Mouse (Mus musculus): Measurements from ENCODE around the gene Snx8. TPM values are rescaled to one million over a fixed set of nuclear protein-coding genes. Genes with fewer than 3 reads are reported as not detected.

Gene Snx8
- total and polyA plus RNA-seq, 2 experiments, result 11.2 to 12.5 TPM

GRCm38 (mm10) chr5:140321756-140322575 is 67.1 kb downstream of the Snx8 start:
- Histone ChIP-seq H3K4me1 (ENCODE audit: control insufficient read depth, insufficient read depth, low read length) (peaks cover 7% of the 10 kb centered on the region; the same call in 1 of the 2 replicates), H3K79me2 (ENCODE audit: control insufficient read depth, insufficient read depth, low read length) (peaks cover 10% of the 10 kb centered on the region; the same call in 1 of the 2 replicates), H3K27me3 (ENCODE audit: control insufficient read depth, insufficient read depth, low read length) (no peaks in the 10 kb centered on the region), H3K27ac (replicated peaks; ENCODE audit: insufficient read depth, low read depth, low read length) (peak overlapping the region; percentile 68), H3K9ac (ENCODE audit: low read depth, low read length) (peak overlapping the region; percentile 74), H3K4me3 (ENCODE audit: insufficient read depth, low read depth, low read length) (peak overlapping the region; percentile 88), H3K36me3 (ENCODE audit: control insufficient read depth, insufficient read depth, low read length) (no peaks in the 10 kb centered on the region)
- WGBS, result under 1% methylated on average over 17 of the region's 17 CpGs
- peak; percentile 56 for DNase-seq (ENCODE audit: extremely low read depth, low read depth, low spot score)
- TF ChIP-seq POLR2A (IDR thresholded peaks at IDR 0.05; ENCODE audit: extremely low read depth, insufficient read depth, low read length) (no peak), CTCF (IDR thresholded peaks at IDR 0.05; ENCODE audit: low read depth, low read length) (0 out of 2 replicates have a peak, but pooled peaks have one; percentile 4)

DNA sequence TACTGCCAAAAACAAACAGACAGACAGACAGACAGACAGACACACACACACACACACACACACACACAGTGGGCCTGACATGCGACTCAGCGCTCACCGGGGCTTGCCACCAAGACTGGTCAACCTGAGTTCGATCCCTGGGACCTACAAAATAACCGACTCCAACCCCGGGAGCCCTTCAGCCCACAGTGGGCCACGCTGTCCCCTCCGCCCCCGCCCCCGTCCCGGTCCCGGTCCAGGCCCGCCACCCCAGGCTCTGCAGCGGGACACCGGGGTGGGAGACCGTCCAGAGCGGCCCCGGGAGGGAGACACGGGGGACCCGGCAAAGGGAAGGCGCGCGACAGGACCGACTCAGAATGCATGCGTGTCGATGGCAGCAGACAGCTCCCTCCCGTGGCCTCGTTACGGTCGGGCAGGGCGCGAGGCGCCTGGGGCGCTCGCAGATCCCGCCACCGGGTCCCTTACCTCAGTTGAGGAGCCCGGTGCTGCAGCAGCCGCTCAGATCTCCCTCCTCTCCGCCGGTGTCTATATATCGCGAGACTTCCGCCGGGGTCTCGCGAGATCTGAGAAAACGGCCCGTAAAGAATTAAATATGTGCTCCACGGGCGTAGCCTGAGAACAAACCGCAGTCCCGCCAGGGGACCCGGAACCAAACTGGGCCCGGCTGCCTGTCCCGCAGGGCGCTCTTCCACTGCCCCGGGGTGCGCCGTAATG is 67.9 kb downstream of the Snx8 start, which contains the start of the genes Mad1l1 and Nudt1:
Mad1l1 (minus strand) TSS at position 511 of the 714 bp plus-strand sequence.
Nudt1 (plus strand) TSS at position 615 of the 714 bp plus-strand sequence.
- TF ChIP-seq POLR2A (IDR thresholded peaks at IDR 0.05; ENCODE audit: extremely low read depth, insufficient read depth, low read length), result 0 out of 2 replicates have a peak, but pooled peaks have one; percentile 36
- peak; percentile 7; the same call in 1 of the 2 replicates for TF ChIP-seq CTCF (IDR thresholded peaks at IDR 0.05; ENCODE audit: low read depth, low read length)
- H3K4me1 ChIP-seq (ENCODE audit: control insufficient read depth, insufficient read depth, low read length), result peaks cover 7% of the 10 kb centered on the region; the same call in 1 of the 2 replicates
- peak; percentile 85 for DNase-seq (ENCODE audit: extremely low read depth, low read depth, low spot score)
- peak within 1 kb of the TSS; percentile 68 for H3K27ac ChIP-seq (replicated peaks; ENCODE audit: insufficient read depth, low read depth, low read length)
- peak within 1 kb of the TSS; percentile 88 for H3K4me3 ChIP-seq (ENCODE audit: insufficient read depth, low read depth, low read length)
- WGBS, result 1% methylated on average over 60 of the region's 60 CpGs
- H3K79me2 ChIP-seq (ENCODE audit: control insufficient read depth, insufficient read depth, low read length), result peaks cover 10% of the 10 kb centered on the region; the same call in 1 of the 2 replicates
- H3K27me3 ChIP-seq (ENCODE audit: control insufficient read depth, insufficient read depth, low read length), result no peaks in the 10 kb centered on the region
- no peaks in the 10 kb centered on the region for H3K36me3 ChIP-seq (ENCODE audit: control insufficient read depth, insufficient read depth, low read length)
- peak within 1 kb of the TSS; percentile 91 for H3K9ac ChIP-seq (ENCODE audit: low read depth, low read length)

DNA sequence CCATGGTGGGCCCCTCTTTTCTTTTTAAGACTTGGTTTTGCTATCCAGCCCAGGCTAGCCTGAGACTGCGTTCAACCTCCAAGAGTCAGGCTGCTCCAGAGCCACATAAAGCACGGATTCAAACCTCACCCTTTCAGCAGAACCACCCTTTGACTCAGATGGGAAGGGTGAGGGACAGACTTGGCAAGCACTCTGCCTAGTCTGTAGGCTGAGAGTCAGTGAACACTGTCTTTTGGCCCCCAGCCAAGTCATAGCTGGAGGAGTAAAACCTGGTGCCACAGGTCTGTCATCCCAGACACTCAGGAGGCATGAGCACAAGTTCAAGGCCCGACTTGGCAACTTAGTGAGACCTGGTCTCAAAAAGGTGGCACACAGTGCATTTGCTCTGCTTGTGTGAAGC is 72.3 kb downstream of the Snx8 start:
- Histone ChIP-seq H3K4me3 (ENCODE audit: insufficient read depth, low read depth, low read length) (no peak overlapping the region), H3K79me2 (ENCODE audit: control insufficient read depth, insufficient read depth, low read length) (peaks cover 10% of the 10 kb centered on the region; the same call in 1 of the 2 replicates), H3K27ac (replicated peaks; ENCODE audit: insufficient read depth, low read depth, low read length) (no peak overlapping the region), H3K4me1 (ENCODE audit: control insufficient read depth, insufficient read depth, low read length) (peaks cover 7% of the 10 kb centered on the region; the same call in 1 of the 2 replicates), H3K9ac (ENCODE audit: low read depth, low read length) (no peak overlapping the region), H3K36me3 (ENCODE audit: control insufficient read depth, insufficient read depth, low read length) (peaks cover 3% of the 10 kb centered on the region; the same call in 1 of the 2 replicates), H3K27me3 (ENCODE audit: control insufficient read depth, insufficient read depth, low read length) (no peaks in the 10 kb centered on the region)
- TF ChIP-seq CTCF (IDR thresholded peaks at IDR 0.05; ENCODE audit: low read depth, low read length) (no peak), POLR2A (IDR thresholded peaks at IDR 0.05; ENCODE audit: extremely low read depth, insufficient read depth, low read length) (no peak)
- 73% methylated on average over 3 of the region's 3 CpGs for WGBS
- DNase-seq (ENCODE audit: extremely low read depth, low read depth, low spot score), result no peak

- WGBS, result 95% methylated on average over 14 of the region's 14 CpGs
- peaks cover 1% of the 10 kb centered on the region; the same call in 1 of the 2 replicates for H3K36me3 ChIP-seq (ENCODE audit: control insufficient read depth, insufficient read depth, low read length)
- no peaks in the 10 kb centered on the region for H3K27me3 ChIP-seq (ENCODE audit: control insufficient read depth, insufficient read depth, low read length)
- H3K27ac ChIP-seq (replicated peaks; ENCODE audit: insufficient read depth, low read depth, low read length), result no peak overlapping the region
- H3K9ac ChIP-seq (ENCODE audit: low read depth, low read length), result no peak overlapping the region
- H3K4me1 ChIP-seq (ENCODE audit: control insufficient read depth, insufficient read depth, low read length), result no peaks in the 10 kb centered on the region
- TF ChIP-seq POLR2A (IDR thresholded peaks at IDR 0.05; ENCODE audit: extremely low read depth, insufficient read depth, low read length), result no peak
- no peaks in the 10 kb centered on the region for H3K79me2 ChIP-seq (ENCODE audit: control insufficient read depth, insufficient read depth, low read length)
- no peak overlapping the region for H3K4me3 ChIP-seq (ENCODE audit: insufficient read depth, low read depth, low read length)
- DNase-seq (ENCODE audit: extremely low read depth, low read depth, low spot score), result no peak
These were observed 81.5 kb downstream of the Snx8 start for GRCm38 (mm10) chr5:140307602-140308001.

DNA sequence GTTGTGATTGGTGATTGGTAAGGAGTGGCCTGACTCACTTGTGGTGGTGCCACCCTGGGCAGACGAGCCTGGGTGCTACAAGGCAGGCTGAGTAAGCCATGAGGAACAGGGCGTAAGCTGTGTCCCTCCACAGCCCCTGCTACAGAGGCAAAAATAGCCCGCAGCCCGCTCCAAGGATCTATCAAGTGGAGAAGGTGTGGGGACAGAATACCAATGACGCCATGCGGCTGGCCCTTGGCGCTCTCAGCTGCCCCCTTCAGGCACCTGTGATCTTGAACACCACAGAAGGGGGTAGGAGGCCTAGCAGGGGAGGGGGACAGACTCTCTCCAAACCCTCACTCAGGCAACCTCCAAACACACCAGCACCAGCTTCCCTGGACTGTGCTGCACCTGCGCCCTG is 83.0 kb downstream of the Snx8 start:
- Histone ChIP-seq H3K27ac (replicated peaks; ENCODE audit: insufficient read depth, low read depth, low read length) (no peak overlapping the region), H3K36me3 (ENCODE audit: control insufficient read depth, insufficient read depth, low read length) (peaks cover 6% of the 10 kb centered on the region), H3K27me3 (ENCODE audit: control insufficient read depth, insufficient read depth, low read length) (no peaks in the 10 kb centered on the region), H3K4me3 (ENCODE audit: insufficient read depth, low read depth, low read length) (no peak overlapping the region), H3K9ac (ENCODE audit: low read depth, low read length) (no peak overlapping the region), H3K4me1 (ENCODE audit: control insufficient read depth, insufficient read depth, low read length) (no peaks in the 10 kb centered on the region), H3K79me2 (ENCODE audit: control insufficient read depth, insufficient read depth, low read length) (no peaks in the 10 kb centered on the region)
- TF ChIP-seq POLR2A (IDR thresholded peaks at IDR 0.05; ENCODE audit: extremely low read depth, insufficient read depth, low read length) (no peak), CTCF (IDR thresholded peaks at IDR 0.05; ENCODE audit: low read depth, low read length) (no peak)
- no peak for DNase-seq (ENCODE audit: extremely low read depth, low read depth, low spot score)
- WGBS, result 97% methylated on average over 8 of the region's 8 CpGs
